Mouse (Mus musculus): ENCODE data around the gene Eno3.
A peak's percentile ranks its signal among the peaks of the same experiment; 100 is the strongest.

Gene Eno3

DNA sequence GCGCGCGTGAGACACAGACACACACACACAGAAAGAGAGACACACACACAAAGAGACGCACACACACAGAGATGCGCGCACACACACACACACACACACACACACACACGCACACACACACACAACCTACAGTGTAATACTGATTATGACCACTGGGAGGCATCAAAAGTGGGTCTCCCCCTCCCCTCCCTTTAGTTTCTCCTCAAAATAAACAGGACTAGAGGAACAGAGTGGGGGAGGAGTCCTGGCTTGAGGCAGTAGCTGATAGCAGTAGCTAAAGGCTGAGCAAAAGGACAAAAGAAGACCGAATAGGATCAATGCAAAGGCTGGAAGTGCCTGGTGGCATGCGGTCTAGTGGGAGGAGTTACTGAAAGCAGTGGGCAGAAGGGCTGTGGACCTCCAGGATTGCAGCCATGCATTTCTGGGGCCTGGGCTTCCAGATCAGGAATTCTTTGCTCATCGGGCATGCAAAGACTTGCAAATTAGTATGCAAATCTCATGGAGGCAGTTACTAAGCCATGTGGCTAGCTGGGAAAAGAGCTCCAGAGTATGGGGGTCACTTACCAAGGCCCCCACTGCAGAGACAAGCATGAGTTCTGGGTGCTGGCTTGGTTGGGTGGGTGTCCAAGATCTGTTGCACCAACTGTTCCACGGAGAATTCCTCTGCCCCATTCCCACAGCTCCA is 25.0 kb downstream of the Eno3 start:
- DNase-seq (ENCODE audit: low spot score in 2 of 2): peak; percentile 29 to 51

- DNase-seq (ENCODE audit: low spot score in 2 of 2): no peak
These were observed 26.6 kb downstream of the Eno3 start for GRCm38 (mm10) chr11:70683640-70684039.

DNA sequence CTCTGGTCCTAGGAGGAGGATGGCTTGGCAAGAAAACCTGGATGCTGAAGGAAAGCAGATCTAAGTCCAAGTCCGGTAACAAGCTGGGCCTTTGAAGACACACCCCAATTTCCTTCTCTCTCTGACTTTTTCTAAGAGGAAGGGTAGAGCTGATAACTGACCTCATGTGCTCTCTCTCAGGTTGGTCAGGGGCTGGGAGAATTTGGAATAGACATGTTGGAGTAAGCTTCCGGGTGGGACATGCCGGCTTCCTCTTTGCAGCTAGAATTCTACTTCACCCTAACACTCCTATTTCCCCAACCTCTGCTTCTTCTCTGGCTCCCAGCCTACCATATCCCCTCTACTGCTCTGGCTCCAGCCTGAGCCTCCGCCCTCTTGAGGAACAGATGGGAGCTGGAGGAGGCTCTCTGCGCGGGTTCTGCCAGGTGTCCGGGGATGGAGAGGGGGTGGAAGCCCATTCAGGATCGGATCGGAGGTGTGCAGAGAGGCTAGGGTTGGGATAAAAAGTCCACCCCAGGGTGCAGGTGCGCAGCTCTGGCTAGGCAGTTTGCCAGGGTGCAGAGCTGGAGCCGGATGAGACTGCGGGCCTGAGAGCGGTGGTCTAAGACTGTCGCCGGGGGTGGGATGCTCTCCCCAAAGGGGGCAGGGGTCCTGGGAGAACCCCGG is 30.0 kb downstream of the Eno3 start:
- DNase-seq (ENCODE audit: low spot score in 2 of 2): peak; percentile 69 to 75

GRCm38 (mm10) chr11:70687601-70688199 is 30.7 kb downstream of the Eno3 start, which contains the start of gene Camta2:
Camta2 (minus strand) TSS chr11:70688105.
- DNase-seq (ENCODE audit: low spot score in 2 of 2): peak; percentile 85 to 87

DNA sequence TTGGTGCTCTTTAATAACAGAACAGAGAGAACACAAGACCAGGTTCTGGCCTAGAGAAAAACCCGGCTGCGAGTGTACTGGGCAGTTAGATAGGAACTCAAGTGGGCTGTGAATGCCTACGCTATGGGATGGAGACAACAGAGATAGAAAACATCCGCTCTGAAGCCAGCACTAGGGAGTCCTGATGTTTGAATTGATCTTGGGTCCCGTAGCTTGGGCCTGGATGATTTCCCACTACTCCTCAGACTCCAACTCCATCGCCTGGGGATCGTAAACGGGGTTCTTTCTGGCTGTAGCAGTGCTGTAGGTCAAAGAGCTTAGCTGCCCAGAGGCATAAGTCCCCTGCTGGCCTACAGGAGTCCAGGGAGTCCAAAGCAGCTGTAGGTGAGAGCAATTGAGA is 31.4 kb downstream of the Eno3 start:
- DNase-seq (ENCODE audit: low spot score in 2 of 2): no peak

- no peak for DNase-seq (ENCODE audit: low spot score in 2 of 2)
These were observed 32.6 kb downstream of the Eno3 start for GRCm38 (mm10) chr11:70689578-70689977.

- DNase-seq (ENCODE audit: low spot score in 2 of 2): no peak
These were observed 36.5 kb downstream of the Eno3 start for GRCm38 (mm10) chr11:70693504-70693903.

DNA sequence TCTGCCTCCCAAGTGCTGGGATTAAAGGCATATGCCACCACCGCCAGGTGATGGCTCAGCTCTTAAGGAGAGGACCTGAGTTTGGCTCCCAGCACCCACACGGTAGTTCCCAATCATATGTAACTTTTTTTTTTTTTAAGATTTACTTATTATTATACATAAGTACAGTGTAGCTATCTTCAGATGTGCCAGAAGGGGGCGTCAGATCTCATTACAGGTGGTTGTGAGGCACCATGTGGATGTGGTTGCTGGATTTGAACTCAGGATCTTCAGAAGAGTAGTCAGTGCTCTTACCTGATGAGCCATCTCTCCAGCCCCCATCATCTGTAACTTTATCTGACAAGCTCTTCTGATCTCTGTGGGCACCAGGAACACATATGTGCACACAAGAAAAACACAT is 40.4 kb downstream of the Eno3 start:
- no peak for DNase-seq (ENCODE audit: low spot score in 2 of 2)

- no peak for DNase-seq (ENCODE audit: low spot score in 2 of 2)
These were observed 42.0 kb downstream of the Eno3 start for GRCm38 (mm10) chr11:70699051-70699450.

GRCm38 (mm10) chr11:70699722-70700556 is 42.9 kb downstream of the Eno3 start, which contains the start of the genes Inca1 and Kif1c:
Inca1 (minus strand) TSS chr11:70700155.
Kif1c (plus strand) TSS chr11:70700548.
- DNase-seq (ENCODE audit: low spot score in 2 of 2): peak; percentile 94 to 96

DNA sequence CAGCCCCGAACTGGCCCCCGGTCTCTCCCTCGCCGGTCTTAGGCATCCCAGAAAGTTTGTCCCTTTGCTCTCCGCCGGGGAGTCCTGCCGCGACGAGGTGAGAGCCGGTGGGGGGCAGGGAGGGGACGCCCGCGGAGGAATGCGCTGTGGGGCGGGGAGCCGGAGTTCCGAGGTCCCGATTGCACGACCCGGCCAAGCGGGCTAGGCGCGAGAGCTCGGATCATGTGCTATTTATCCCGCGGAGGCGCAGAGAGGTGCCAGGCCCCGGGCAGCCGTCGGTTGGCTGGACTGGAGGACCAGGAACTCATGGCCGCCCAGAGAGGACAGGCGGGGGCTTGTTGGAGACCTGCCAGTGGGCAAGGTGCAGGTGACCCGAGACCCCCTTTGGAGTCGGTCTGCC is 43.6 kb downstream of the Eno3 start:
- DNase-seq (ENCODE audit: low spot score in 2 of 2): peak; percentile 45 to 54

DNA sequence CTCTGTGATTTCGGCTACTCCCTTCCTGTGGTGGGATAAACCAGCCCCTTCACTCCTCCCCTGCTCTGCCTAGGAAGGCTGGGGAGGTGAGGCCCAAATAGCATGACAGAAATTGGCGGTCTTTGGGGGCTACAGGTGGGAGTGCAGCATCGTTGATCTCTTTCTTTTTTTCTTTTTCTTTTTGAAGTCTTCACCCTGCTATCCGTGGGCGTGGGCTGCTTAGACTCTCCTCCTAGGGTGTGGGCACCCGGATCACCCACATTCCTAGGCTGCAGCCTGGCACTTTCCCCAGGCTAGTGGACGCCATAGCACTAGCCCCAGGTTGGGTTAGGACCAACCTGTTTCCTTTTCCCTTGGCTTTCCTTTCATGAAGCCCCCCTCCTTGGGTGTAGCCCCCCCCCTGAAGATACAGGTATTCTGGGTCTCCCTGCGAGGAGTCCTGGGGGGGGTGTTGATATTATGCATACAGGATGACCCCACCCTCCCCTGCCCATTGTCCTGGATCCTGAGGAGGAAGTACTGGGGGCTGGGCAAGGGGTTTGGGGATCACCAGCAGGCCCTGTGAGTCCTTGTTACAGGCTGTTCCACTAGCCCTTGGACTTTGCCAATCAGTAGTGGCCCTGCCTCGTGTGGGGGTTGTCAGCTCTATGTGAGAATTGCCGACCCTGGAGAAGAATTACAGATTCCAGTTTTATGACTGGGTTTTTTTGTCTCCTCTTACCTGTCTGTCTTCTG is 44.4 kb downstream of the Eno3 start:
- DNase-seq (ENCODE audit: low spot score in 2 of 2): no peak

DNA sequence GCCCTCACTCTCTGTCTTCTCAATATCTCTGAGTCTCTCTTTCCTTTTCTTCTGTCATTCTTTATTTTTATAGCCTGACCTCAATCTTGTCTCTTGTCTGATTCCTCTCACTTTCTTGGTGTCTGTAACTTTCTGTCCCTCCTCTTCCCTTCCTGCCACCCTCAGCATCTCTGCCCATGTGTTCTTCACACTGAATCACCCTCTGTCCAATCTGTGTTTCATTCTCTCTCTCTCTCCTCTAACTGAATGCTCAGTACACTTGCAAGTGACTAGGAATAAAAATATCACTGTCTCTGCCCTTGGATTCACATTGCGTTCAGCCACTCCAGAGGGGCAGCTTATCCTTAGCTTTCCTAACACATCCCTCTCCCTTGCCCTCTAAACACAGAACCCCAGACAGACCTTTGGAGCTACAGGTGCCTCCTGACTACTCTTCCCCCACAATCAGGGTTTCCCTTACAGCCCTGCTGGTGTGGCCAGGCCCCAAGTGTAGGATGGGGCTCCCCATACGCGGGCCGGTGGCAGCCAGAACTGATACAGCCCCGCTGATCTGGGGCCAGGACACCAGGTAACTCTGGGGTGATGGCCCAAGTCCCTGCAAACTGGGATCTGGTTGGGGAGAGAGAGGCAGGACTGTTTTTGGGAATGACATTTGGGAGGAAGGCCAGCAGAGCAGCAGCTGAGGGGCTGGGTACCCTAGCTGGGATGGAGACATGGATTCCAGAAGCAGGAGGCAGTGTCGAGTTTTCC is 45.2 kb downstream of the Eno3 start:
- no peak for DNase-seq (ENCODE audit: low spot score in 2 of 2)

DNA sequence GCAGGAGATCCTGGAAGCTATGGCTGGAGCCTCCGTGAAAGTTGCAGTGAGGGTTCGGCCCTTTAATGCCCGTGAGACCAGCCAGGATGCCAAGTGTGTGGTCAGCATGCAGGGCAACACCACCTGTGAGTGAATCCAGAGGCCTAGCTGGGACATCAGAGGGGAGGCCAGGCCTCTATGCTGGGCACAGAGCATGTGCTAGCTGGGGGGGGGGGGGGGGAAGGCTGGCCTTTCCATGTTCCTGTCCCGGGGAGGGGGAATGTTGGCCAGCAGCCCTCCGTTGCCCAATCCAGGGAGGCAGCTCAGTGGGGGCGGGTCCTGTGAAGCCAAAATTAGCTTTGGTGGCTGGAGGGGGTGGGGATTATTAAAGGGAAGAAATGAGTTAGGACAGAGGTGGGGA is 45.8 kb downstream of the Eno3 start:
- no peak for DNase-seq (ENCODE audit: low spot score in 2 of 2)

DNA sequence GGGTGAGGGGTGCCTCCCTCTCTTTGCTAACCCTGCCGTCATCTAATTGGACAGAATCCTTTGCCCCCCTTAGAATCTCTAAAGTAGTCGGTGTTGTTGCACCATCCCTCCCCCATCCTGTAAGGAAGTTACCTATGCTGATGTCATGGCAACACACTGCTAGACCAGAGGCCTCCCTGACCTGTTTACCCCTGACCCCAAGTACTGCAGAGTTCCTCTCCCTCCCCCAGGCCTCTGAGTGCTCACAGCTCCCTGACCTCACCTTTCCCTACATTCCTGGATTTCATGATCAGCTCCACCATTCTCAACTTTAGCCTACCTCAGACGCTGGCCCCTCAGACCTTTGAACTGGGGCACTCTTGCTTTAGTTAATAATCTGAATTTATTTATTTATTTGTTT is 49.1 kb downstream of the Eno3 start:
- DNase-seq (ENCODE audit: low spot score in 2 of 2): no peak

DNA sequence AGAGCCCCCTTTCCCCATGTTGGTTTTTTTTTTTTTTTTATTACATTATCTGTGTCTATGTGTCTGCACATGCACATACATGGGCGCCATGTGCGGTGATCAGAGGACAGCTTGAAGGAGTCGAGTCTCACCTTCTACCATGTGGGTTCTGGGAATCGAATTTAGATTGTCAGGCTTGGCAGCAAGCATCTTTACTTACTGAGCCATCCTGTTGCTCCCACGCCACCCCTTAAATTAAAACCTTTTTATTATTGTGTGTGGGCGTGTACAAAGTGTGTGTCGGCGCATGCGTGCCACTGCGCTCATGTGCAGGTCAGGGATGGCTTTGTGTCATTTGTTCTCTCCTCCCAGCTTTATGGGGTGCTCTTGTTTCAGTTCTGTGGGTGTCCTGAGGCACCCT is 54.0 kb downstream of the Eno3 start:
- DNase-seq (ENCODE audit: low spot score in 2 of 2): no peak

Measured in frontal cortex, postnatal 36 days (tissue).